Mouse (Mus musculus) stomach, embryonic 14.5 days (tissue): ENCODE measurements at regions not wholly inside any gene's neighbourhood (a gene's known extent, or its start where the extent isn't known, plus 50 kb on each side); places are given as distances from the start of the nearest gene placed in this dataset.

Experiments used
- ATAC-seq: fragments of 200-750 bp; cut with Nextera tagmentation; 2 replicates; pipeline ENCODE4 v1.8.0; 2017; ENCODE audit warnings: low read depth, moderate TSS enrichment; ENCODE audit not compliant: insufficient number of reproducible peaks, insufficient read depth, low FRiP score
- H3K27ac ChIP-seq: fragments of 300-500 bp; sonication (generic); 2 replicates; pipeline ENCODE4 v1.5.1; 2014; ENCODE audit warnings: mild to moderate bottlenecking, low read length, moderate library complexity, mixed read lengths
- H3K27me3 ChIP-seq: fragments of 300-500 bp; sonication (generic); 2 replicates; pipeline ENCODE4 v1.6.1; 2014; ENCODE audit warnings: low read length, control low read depth, mixed read lengths; ENCODE audit not compliant: control insufficient read depth, insufficient read depth
- H3K36me3 ChIP-seq: fragments of 300-500 bp; sonication (generic); 2 replicates; pipeline ENCODE4 v1.6.1; 2014; ENCODE audit warnings: mild to moderate bottlenecking, control low read depth, low read length, moderate library complexity, mixed read lengths; ENCODE audit not compliant: control insufficient read depth, insufficient read depth
- H3K4me1 ChIP-seq: fragments of 300-500 bp; sonication (generic); 2 replicates; pipeline ENCODE4 v1.6.1; 2014; ENCODE audit warnings: low read length, control low read depth, mixed read lengths; ENCODE audit not compliant: control insufficient read depth, insufficient read depth
- H3K4me2 ChIP-seq: fragments of 300-500 bp; sonication (generic); replicated peaks from 2 replicates; pipeline ENCODE4 v1.6.1; 2014; ENCODE audit warnings: low read depth, low read length, control low read depth
- H3K4me3 ChIP-seq: fragments of 300-500 bp; sonication (generic); 2 replicates; pipeline ENCODE4 v1.5.1; 2014; ENCODE audit warnings: low read depth, low read length, control low read depth
- H3K9ac ChIP-seq: fragments of 300-500 bp; sonication (generic); replicated peaks from 2 replicates; pipeline ENCODE4 v1.6.1; 2014; ENCODE audit warnings: low read depth, mild to moderate bottlenecking, control low read depth, low read length, moderate library complexity, mixed read lengths
- H3K9me3 ChIP-seq: fragments of 300-500 bp; sonication (generic); 2 replicates; pipeline ENCODE4 v1.6.1; 2016; ENCODE audit warnings: low read depth, low read length, control low read depth; ENCODE audit not compliant: control insufficient read depth
- whole genome bisulfite sequencing: fragments of 180-500 bp; shearing (Covaris S2); extraction: QIAGEN DNeasy Blood & Tissue Kit; methylation state at CpG from one replicate; pipeline ENCODE4 v1.1.7; 2014; 5-methylcytosine and 5-hydroxymethylcytosine counted together

DNA sequence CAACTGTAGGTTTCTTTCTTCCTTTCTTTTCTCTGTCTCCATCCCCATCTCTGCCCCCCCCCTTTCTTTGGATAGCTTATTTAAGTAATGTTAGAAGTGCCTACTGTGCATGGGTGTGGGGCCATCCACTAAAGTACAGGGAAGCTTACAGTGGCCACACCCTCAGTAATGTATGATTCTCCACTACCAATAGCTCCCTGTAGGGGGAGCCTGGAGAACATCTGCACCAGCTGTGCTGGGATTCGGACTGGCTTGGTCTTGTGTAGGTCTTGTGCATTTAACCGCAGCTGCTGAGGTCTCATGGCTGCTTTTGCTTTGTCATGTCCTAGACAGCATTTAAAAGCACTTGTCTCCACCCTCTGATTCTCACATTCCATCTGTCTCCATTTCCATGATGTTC, 196.8 kb upstream of the Dnajc24 start:
- WGBS = 93% methylated on average over 2 of the region's 2 CpGs
- ATAC-seq = peak; percentile 28; the same call in 1 of the 2 replicates
- H3K27me3 ChIP-seq = no peaks in the 10 kb centered on the region
- no peaks in the 10 kb centered on the region for H3K36me3 ChIP-seq
- H3K4me2 ChIP-seq = no peak overlapping the region
- H3K9me3 ChIP-seq = no peaks in the 10 kb centered on the region
- H3K4me1 ChIP-seq = no peaks in the 10 kb centered on the region
- no peak overlapping the region for H3K9ac ChIP-seq
- no peak overlapping the region for H3K4me3 ChIP-seq
- no peak overlapping the region for H3K27ac ChIP-seq

DNA sequence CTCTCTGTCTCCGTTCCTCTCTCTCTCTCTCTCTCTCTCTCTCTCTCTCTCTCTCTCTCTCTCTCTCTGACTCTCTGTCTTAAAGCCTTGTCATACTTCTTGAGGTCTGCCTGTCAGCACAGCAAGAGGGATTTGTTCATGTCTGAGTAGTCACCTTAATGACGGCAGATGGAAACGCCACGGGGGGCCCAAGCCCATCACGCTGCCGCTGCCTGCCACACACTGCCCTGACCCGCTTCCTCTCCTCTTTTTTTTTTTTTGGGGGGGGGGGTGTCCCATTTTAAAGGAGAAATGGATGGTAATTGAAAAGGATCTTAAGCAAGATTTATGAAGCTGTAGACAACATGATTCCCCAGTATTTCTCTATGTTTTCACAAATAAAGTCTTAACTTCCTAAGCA, 191.8 kb upstream of the Dnajc24 start:
- ATAC-seq = no peak
- Histone ChIP-seq H3K27ac (no peak overlapping the region), H3K36me3 (no peaks in the 10 kb centered on the region), H3K9ac (no peak overlapping the region), H3K4me2 (no peak overlapping the region), H3K4me1 (no peaks in the 10 kb centered on the region), H3K27me3 (no peaks in the 10 kb centered on the region), H3K9me3 (no peaks in the 10 kb centered on the region), H3K4me3 (no peak overlapping the region)
- 18% methylated on average over 7 of the region's 7 CpGs for WGBS

DNA sequence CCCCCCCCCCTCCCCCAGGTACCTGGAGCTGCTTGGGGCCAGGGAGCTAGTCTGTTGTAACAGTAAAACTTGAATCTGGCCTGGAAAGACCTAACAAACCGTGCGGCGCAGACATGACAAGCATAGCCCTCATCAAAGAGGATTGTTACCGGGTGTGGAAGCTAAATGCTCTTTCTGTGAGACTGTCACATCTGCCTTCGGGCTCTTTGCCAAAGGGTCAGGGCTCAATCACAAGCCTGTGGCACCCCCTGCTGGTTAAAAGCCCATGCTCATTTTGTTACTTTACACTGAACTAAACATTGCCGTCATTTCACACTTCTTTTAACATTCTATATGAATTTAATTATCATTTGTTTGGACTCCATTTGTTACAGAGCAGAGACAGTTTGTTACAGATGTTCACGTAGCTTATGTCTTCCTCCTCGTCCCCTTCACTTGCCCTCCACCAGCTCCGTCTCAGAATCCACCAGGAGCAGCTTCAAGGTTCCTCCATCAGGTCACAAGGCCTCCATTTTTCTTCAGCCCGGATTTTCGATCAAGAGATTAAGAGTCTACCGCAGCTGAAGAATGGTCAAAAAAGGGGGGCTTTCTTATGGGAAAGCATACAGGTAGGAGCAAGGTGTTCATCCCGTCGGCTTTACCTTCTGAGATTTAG, 191.1 kb upstream of the Dnajc24 start:
- Histone ChIP-seq H3K9ac (no peak overlapping the region), H3K27ac (no peak overlapping the region), H3K27me3 (no peaks in the 10 kb centered on the region), H3K4me1 (no peaks in the 10 kb centered on the region), H3K4me3 (peak overlapping the region; percentile 22), H3K9me3 (no peaks in the 10 kb centered on the region), H3K36me3 (no peaks in the 10 kb centered on the region), H3K4me2 (peak overlapping the region; percentile 63)
- ATAC-seq = peak; percentile 82; the same call in 1 of the 2 replicates
- 9% methylated on average over 14 of the region's 14 CpGs for WGBS

DNA sequence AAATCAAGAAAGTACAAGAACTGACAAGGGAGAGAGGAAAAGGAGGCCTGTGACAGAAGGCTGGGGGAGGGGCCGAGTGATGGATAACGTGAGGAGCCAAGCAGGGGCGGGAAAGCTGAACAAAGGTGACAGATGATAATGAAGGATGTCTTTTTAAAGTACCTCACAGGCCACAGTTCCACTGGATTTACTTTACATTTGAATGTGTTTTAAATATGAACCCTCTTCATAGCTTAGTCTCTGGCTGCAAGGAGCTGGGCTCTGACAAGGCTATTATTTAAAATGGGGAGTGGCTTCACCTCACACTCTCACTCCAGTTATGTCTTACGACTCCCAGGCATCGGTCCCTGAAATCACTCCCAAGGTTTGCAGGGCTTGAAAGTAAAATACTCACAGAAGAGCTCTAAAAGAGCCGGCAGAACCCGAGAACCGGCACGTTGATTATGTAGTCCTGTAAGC, 190.6 kb upstream of the Dnajc24 start:
- Histone ChIP-seq H3K4me1 (no peaks in the 10 kb centered on the region), H3K27me3 (no peaks in the 10 kb centered on the region), H3K27ac (no peak overlapping the region), H3K9ac (no peak overlapping the region), H3K36me3 (no peaks in the 10 kb centered on the region), H3K4me2 (peak overlapping the region; percentile 63), H3K9me3 (no peaks in the 10 kb centered on the region), H3K4me3 (peak overlapping the region; percentile 22)
- ATAC-seq = peak; percentile 43; the same call in 1 of the 2 replicates
- WGBS = 2% methylated on average over 9 of the region's 9 CpGs

DNA sequence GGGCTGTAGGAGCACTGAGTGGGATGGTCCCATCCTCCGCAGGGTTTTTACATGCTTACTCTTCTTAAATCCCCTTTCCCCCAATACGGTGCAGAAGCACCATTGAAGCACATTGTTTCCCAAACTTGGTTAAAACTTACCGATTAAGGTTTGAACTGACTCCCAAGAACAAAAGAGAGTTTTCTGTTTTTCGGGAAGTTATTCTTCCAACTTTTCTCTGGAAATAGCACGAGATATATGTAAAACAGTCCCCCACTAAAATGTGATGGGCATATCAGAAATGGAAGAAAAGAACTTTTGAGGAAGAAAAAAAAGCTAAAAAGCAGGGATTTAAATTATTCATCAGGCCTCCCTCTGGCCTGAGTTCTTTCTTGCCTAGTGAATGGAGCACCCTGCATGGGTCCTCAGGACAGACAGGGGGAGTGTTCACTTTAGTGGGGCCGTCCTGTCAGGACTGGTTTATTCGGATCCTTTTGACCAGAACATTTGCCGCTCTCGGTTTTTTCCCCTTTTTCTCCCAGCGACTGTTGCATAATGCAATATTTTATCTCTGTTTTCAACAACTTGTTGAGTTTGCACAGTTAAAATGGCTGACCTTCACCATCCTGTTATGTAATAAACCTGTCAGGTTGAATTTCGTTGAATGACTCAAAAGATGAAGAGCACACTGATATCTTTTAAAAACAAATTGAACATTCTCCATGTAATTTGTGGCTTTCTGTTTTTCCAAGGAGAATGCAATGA, 187.4 kb upstream of the Dnajc24 start:
- WGBS = 47% methylated on average over 11 of the region's 11 CpGs
- H3K4me3 ChIP-seq = no peak overlapping the region
- H3K4me2 ChIP-seq = no peak overlapping the region
- H3K27me3 ChIP-seq = no peaks in the 10 kb centered on the region
- H3K36me3 ChIP-seq = no peaks in the 10 kb centered on the region
- H3K4me1 ChIP-seq = no peaks in the 10 kb centered on the region
- H3K27ac ChIP-seq = no peak overlapping the region
- H3K9me3 ChIP-seq = no peaks in the 10 kb centered on the region
- no peak overlapping the region for H3K9ac ChIP-seq
- no peak for ATAC-seq

DNA sequence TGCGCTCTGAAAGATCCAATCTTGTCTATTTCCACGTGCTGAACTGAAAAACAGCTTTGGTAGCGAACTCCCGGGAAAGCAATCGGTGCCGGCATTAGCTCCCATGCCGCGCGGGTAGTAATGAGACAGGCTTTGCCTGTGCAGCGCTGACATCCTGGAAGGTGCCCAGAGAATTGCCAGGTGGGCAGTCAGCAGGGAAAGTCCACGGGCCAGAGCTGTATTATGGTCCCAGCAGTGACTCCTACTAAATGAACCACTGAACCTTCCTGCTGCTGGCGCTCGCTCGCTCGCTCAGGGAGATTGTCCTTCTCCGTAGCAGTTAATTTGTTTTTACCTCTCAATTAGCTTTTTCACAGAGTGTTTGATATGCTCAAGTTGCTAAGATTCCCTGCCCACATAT, 180.3 kb upstream of the Dnajc24 start:
- no peak overlapping the region for H3K4me2 ChIP-seq
- no peaks in the 10 kb centered on the region for H3K4me1 ChIP-seq
- ATAC-seq = no peak
- WGBS = 68% methylated on average over 16 of the region's 16 CpGs
- no peaks in the 10 kb centered on the region for H3K36me3 ChIP-seq
- no peaks in the 10 kb centered on the region for H3K27me3 ChIP-seq
- H3K9me3 ChIP-seq = no peaks in the 10 kb centered on the region
- H3K27ac ChIP-seq = no peak overlapping the region
- no peak overlapping the region for H3K4me3 ChIP-seq
- no peak overlapping the region for H3K9ac ChIP-seq

DNA sequence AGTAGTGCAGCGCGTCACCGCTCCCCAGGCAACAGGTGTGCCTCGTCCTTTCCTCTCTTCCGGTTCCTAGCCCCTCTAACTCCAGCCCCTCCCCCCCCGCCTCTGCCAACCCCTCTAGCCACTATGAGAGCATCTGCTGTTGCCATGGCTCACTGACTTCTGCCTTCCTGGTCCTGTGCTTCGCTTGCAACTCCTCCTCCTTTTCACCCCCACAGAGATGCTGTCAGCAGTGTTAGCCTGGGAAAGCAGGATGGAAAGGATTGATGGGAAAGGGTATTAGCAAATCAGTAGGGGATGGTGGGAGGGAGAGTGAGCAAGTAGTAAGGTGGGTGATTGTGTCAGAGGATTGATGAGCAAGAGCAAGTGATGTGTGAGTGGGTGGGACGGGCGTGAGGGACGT, 178.7 kb upstream of the Dnajc24 start:
- no peak overlapping the region for H3K4me2 ChIP-seq
- H3K4me1 ChIP-seq = no peaks in the 10 kb centered on the region
- 6% methylated on average over 9 of the region's 10 CpGs for WGBS
- H3K36me3 ChIP-seq = no peaks in the 10 kb centered on the region
- no peaks in the 10 kb centered on the region for H3K9me3 ChIP-seq
- no peak for ATAC-seq
- H3K27me3 ChIP-seq = no peaks in the 10 kb centered on the region
- no peak overlapping the region for H3K27ac ChIP-seq
- H3K4me3 ChIP-seq = no peak overlapping the region
- no peak overlapping the region for H3K9ac ChIP-seq

DNA sequence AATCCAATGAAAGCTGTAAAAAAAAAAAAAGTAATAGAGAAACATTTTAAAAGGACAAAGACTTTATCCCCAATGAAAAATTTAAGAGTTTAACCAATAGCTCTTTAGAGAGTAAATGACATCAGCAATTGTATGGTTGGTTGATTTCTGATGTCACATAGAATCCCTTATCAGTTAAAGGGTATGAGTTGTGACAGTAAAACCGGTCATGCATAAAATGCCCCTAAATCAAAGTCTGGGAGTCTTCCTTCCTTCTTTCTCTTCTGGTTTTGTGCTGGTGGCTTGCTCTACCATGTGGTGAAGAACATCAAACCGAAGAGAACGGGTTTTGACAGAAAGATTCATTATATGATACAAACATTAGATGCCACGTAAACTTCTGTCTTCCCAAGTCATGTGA, 159.3 kb upstream of the Dnajc24 start:
- Histone ChIP-seq H3K4me3 (no peak overlapping the region), H3K9ac (no peak overlapping the region), H3K27ac (no peak overlapping the region), H3K4me2 (no peak overlapping the region), H3K27me3 (no peaks in the 10 kb centered on the region), H3K4me1 (no peaks in the 10 kb centered on the region), H3K36me3 (no peaks in the 10 kb centered on the region), H3K9me3 (no peaks in the 10 kb centered on the region)
- ATAC-seq = no peak
- 64% methylated on average over 4 of the region's 4 CpGs for WGBS
